Mouse (Mus musculus) heart, adult 2 months (tissue): Measurements from ENCODE around the gene 0610037L13Rik. TPM values are rescaled to one million over a fixed set of nuclear protein-coding genes. Genes with fewer than 3 reads are reported as not detected.

Experiments used
- DNase-seq, 2 experiments: peaks; one replicate each; pipeline ENCODE4 v3.0.0; 2021
- H3K27ac ChIP-seq: fragments of 200-600 bp; 2 replicates; pipeline ENCODE4 v1.8.1; 2022
- H3K27me3 ChIP-seq: fragments of 200-500 bp; 2 replicates; pipeline ENCODE4 v1.6.1; 2012; ENCODE audit warnings: mild to moderate bottlenecking, low read length, inconsistent platforms, mixed read lengths; ENCODE audit not compliant: control insufficient read depth, insufficient read depth
- H3K36me3 ChIP-seq: fragments of 200-500 bp; 2 replicates; pipeline ENCODE4 v1.6.1; 2012; ENCODE audit warnings: low read length, inconsistent platforms; ENCODE audit not compliant: control insufficient read depth, insufficient read depth
- H3K4me1 ChIP-seq: fragments of 200-500 bp; 2 replicates; pipeline ENCODE4 v1.6.1; 2011; ENCODE audit warnings: low read length; ENCODE audit not compliant: control insufficient read depth, insufficient read depth
- H3K4me3 ChIP-seq: fragments of 200-600 bp; 2 replicates; pipeline ENCODE4 v1.8.1; 2022
- H3K79me2 ChIP-seq: fragments of 200-500 bp; replicated peaks from 2 replicates; pipeline ENCODE4 v1.6.1; 2012; ENCODE audit warnings: mild to moderate bottlenecking, inconsistent platforms, low read length, moderate library complexity, mixed read lengths; ENCODE audit not compliant: control insufficient read depth, insufficient read depth
- H3K9ac ChIP-seq: fragments of 200-500 bp; 2 replicates; pipeline ENCODE4 v1.6.1; 2012; ENCODE audit warnings: low read depth, mild to moderate bottlenecking, control low read depth, inconsistent platforms, low read length, mixed read lengths
- CTCF ChIP-seq: fragments of 200-600 bp; IDR thresholded peaks from 2 replicates; pipeline ENCODE4 v1.8.1; 2022; ENCODE audit warnings: antibody characterized with exemption, mild to moderate bottlenecking, moderate library complexity
- EP300 ChIP-seq: fragments of 200-500 bp; IDR thresholded peaks from 2 replicates; pipeline ENCODE4 v1.6.1; 2011; ENCODE audit warnings: low read depth, low read length, control low read depth; ENCODE audit not compliant: insufficient read depth
- POLR2A ChIP-seq: fragments of 200-500 bp; IDR thresholded peaks from 2 replicates; pipeline ENCODE4 v1.6.1; 2011; ENCODE audit warnings: mild to moderate bottlenecking, low read depth, low read length, control low read depth; ENCODE audit not compliant: insufficient read depth
- WGBS: fragments of 180-500 bp; shearing (Covaris S2); methylation state at CpG from one replicate; pipeline ENCODE4 v1.1.7; 2018; 5-methylcytosine and 5-hydroxymethylcytosine counted together
- intact Hi-C: fragments of 180-260 bp; cut with DNase I; formaldehyde crosslinking; loops from one replicate; pipeline ENCODE4 v1.15.1; 2025
- polyA plus RNA-seq: library from polyadenylated mRNA; depleted of rRNA; stranded (reverse); fragments of >200 nt; gene quantifications from 2 replicates; pipeline ENCODE4 v1.2.3, GENCODE M21; 2012
- total RNA-seq, 2 experiments: library from RNA; stranded (reverse); gene quantifications; 2 replicates each; pipeline ENCODE4 v1.2.3; 2021

Gene 0610037L13Rik
- total and polyA plus RNA-seq, 3 experiments: 41.9 to 52.6 (median 49.4) TPM

GRCm38 (mm10) chr4:107921152-107921695 is 31.6 kb downstream of the 0610037L13Rik start:
- H3K27me3 ChIP-seq: no peaks in the 10 kb centered on the region
- TF ChIP-seq POLR2A (no peak), EP300 (no peak), CTCF (no peak)
- WGBS: 36% methylated on average over 8 of the region's 8 CpGs
- peaks cover 17% of the 10 kb centered on the region for H3K4me1 ChIP-seq
- peaks cover 2% of the 10 kb centered on the region; the same call in 1 of the 2 replicates for H3K79me2 ChIP-seq
- peak overlapping the region; percentile 19; the same call in 1 of the 2 replicates for H3K4me3 ChIP-seq
- H3K27ac ChIP-seq: peak overlapping the region; percentile 96
- DNase-seq: peak; percentile 32 to 34
- H3K9ac ChIP-seq: peak overlapping the region; percentile 24
- intact Hi-C loops: no loop called here
- H3K36me3 ChIP-seq: peaks cover 14% of the 10 kb centered on the region

GRCm38 (mm10) chr4:107921952-107922351 is 32.3 kb downstream of the 0610037L13Rik start:
- peaks cover 17% of the 10 kb centered on the region for H3K4me1 ChIP-seq
- TF ChIP-seq CTCF: no peak
- TF ChIP-seq POLR2A: peak; percentile 65; the same call in 1 of the 2 replicates
- TF ChIP-seq EP300: peak; percentile 41; the same call in 1 of the 2 replicates
- H3K27ac ChIP-seq: peak overlapping the region; percentile 96
- peak overlapping the region; percentile 86 for H3K9ac ChIP-seq
- no peaks in the 10 kb centered on the region for H3K27me3 ChIP-seq
- intact Hi-C loops: loop anchor here (2.0 kb wide), 1 partner anchor 33 kb away; the partner anchor contains the start of gene 0610037L13Rik
- WGBS: 20% methylated on average over 4 of the region's 4 CpGs
- H3K36me3 ChIP-seq: peaks cover 14% of the 10 kb centered on the region
- peak; percentile 37 to 59 for DNase-seq
- H3K4me3 ChIP-seq: peak overlapping the region; percentile 73
- peaks cover 2% of the 10 kb centered on the region; the same call in 1 of the 2 replicates for H3K79me2 ChIP-seq

GRCm38 (mm10) chr4:107923145-107923802 is 33.7 kb downstream of the 0610037L13Rik start, which contains the start of gene Cpt2:
Gene Cpt2 (minus strand): TSS chr4:107923610.
- DNase-seq: peak; percentile 96 to 97
- H3K4me3 ChIP-seq: peak within 1 kb of the TSS; percentile 73
- H3K79me2 ChIP-seq: peaks cover 2% of the 10 kb centered on the region; the same call in 1 of the 2 replicates
- TF ChIP-seq CTCF: peak; percentile 60
- peak; percentile 96 for TF ChIP-seq POLR2A
- peak; percentile 54; the same call in 1 of the 2 replicates for TF ChIP-seq EP300
- H3K36me3 ChIP-seq: peaks cover 14% of the 10 kb centered on the region
- under 1% methylated on average over 38 of the region's 38 CpGs for WGBS
- peak within 1 kb of the TSS; percentile 86 for H3K9ac ChIP-seq
- H3K4me1 ChIP-seq: peaks cover 17% of the 10 kb centered on the region
- no peaks in the 10 kb centered on the region for H3K27me3 ChIP-seq
- H3K27ac ChIP-seq: peak within 1 kb of the TSS; percentile 96
- intact Hi-C loops: loop anchor here (2.0 kb wide), 1 partner anchor 34 kb away; the partner anchor contains the start of gene 0610037L13Rik

- no peak for DNase-seq
- Histone ChIP-seq H3K4me3 (peak overlapping the region; percentile 73), H3K36me3 (peaks cover 14% of the 10 kb centered on the region), H3K9ac (no peak overlapping the region), H3K27me3 (no peaks in the 10 kb centered on the region), H3K4me1 (peaks cover 17% of the 10 kb centered on the region), H3K27ac (peak overlapping the region; percentile 96), H3K79me2 (peaks cover 2% of the 10 kb centered on the region; the same call in 1 of the 2 replicates)
- intact Hi-C loops: loop anchor here (2.0 kb wide), 1 partner anchor 35 kb away; the partner anchor contains the start of gene 0610037L13Rik
- 32% methylated on average over 7 of the region's 7 CpGs for WGBS
- TF ChIP-seq POLR2A (no peak), EP300 (no peak), CTCF (no peak)
Measured at GRCm38 (mm10) chr4:107923803-107924194, 34.2 kb downstream of the 0610037L13Rik start.

- no peak overlapping the region for H3K27ac ChIP-seq
- H3K36me3 ChIP-seq: no peaks in the 10 kb centered on the region
- intact Hi-C loops: no loop called here
- H3K27me3 ChIP-seq: no peaks in the 10 kb centered on the region
- no peaks in the 10 kb centered on the region for H3K79me2 ChIP-seq
- no peaks in the 10 kb centered on the region for H3K4me1 ChIP-seq
- H3K9ac ChIP-seq: no peak overlapping the region
- no peak overlapping the region for H3K4me3 ChIP-seq
- 67% methylated on average over 2 of the region's 2 CpGs for WGBS
- no peak for DNase-seq
- TF ChIP-seq CTCF (no peak), EP300 (no peak), POLR2A (no peak)
Measured at GRCm38 (mm10) chr4:107928269-107928668, 38.7 kb downstream of the 0610037L13Rik start.

- H3K79me2 ChIP-seq: no peaks in the 10 kb centered on the region
- DNase-seq: no peak
- intact Hi-C loops: no loop called here
- TF ChIP-seq EP300 (no peak), POLR2A (no peak), CTCF (no peak)
- no peak overlapping the region for H3K27ac ChIP-seq
- H3K4me3 ChIP-seq: no peak overlapping the region
- H3K9ac ChIP-seq: no peak overlapping the region
- no peaks in the 10 kb centered on the region for H3K27me3 ChIP-seq
- 80% methylated on average over 2 of the region's 2 CpGs for WGBS
- H3K4me1 ChIP-seq: no peaks in the 10 kb centered on the region
- no peaks in the 10 kb centered on the region for H3K36me3 ChIP-seq
Measured at GRCm38 (mm10) chr4:107928726-107929125, 39.1 kb downstream of the 0610037L13Rik start.
